Comparison of ENCODE assay signal across 21 mouse cellular contexts in the genomic region with DNA sequence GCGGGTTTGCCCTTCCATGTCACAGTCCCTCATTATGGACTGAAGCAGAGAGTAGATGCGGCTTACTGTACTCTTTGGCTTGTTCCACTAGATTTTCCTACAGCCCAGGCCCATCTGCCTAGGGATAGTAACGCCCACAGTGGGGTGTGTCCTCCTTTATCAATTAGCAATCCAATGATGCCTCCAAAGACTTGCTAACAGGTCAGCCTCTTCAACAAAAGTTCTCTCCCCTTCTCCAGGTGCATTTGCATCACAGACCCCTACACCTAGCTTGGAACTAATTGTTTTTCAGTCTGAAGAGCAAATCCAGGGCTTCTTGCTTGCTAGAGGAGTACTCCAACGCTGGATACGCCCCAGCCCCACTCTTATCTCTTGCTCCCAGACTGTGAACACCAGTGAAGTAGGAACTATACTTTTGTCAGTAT. TPM values are rescaled to one million over a fixed set of nuclear protein-coding genes. Genes with fewer than 3 reads are reported as not detected.
DNase-seq lines count a peak whose midpoint lies in the region; ATAC-seq and TF ChIP-seq lines count a peak whose summit lies in the region.
"Had no signal": no experiment of that assay in that cellular context is flagged by ENCODE, and none has a peak within 500 bp of the region (broad histone marks: within the 10 kb centered on the region; RNA-seq: fewer than 3 reads in every experiment).

No protein-coding gene starts in this region.

- TF ChIP-seq EP300 in lung, postnatal 0 days (IDR thresholded peaks at IDR 0.05) = no peak

- 39% methylated on average over 5 of the region's 5 CpGs for WGBS in liver, embryonic 16.5 days (ENCODE audit: insufficient replicate concordance)
- 65% methylated on average over 5 of the region's 5 CpGs for WGBS in lung, postnatal 0 days

- no peak for TF ChIP-seq CTCF in G1E (IDR thresholded peaks at IDR 0.05; ENCODE audit: low read depth, low read length)
- no peak for TF ChIP-seq CTCF in lung, postnatal 0 days (IDR thresholded peaks at IDR 0.05)

- no peak for ATAC-seq in G1E (ENCODE audit: extremely low read depth, insufficient number of reproducible peaks, low FRiP score, poor library complexity, severe bottlenecking)
- peak; percentile 85 for ATAC-seq in erythroblast, adult 5-6 weeks (replicated peaks; ENCODE audit: low FRiP score, poor library complexity, severe bottlenecking)
- peak; percentile 87 for ATAC-seq in liver, embryonic 16.5 days (ENCODE audit: low read depth)
- ATAC-seq in lung, postnatal 0 days = no peak
- ATAC-seq: intestine, embryonic 16.5 days had no signal

- no peaks in the 10 kb centered on the region for H3K9me3 ChIP-seq in G1E (replicated peaks)
- no peaks in the 10 kb centered on the region for H3K9me3 ChIP-seq in liver, embryonic 16.5 days (replicated peaks; ENCODE audit: control insufficient read depth, low read length)
- no peaks in the 10 kb centered on the region for H3K9me3 ChIP-seq in lung, postnatal 0 days (ENCODE audit: low read length)
- H3K9me3 ChIP-seq: heart, embryonic 15.5 days; lung, embryonic 15.5 days; neural tube, embryonic 12.5 days had no signal

- H3K4me3 ChIP-seq in G1E (ENCODE audit: low read depth, low read length) = peak overlapping the region; percentile 9; the same call in 1 of the 2 replicates
- peak overlapping the region; percentile 26 for H3K4me3 ChIP-seq in liver, embryonic 16.5 days (ENCODE audit: low read depth, low read length)
- no peak overlapping the region for H3K4me3 ChIP-seq in lung, postnatal 0 days (ENCODE audit: low read depth, low read length)
- H3K4me3 ChIP-seq: heart, embryonic 15.5 days; lung, embryonic 15.5 days; neural tube, embryonic 12.5 days had no signal

- peak overlapping the region; percentile 28; the same call in 1 of the 2 replicates for H3K9ac ChIP-seq in liver, embryonic 16.5 days (ENCODE audit: low read depth, low read length)
- H3K9ac ChIP-seq in lung, postnatal 0 days (replicated peaks; ENCODE audit: low read depth) = no peak overlapping the region
- H3K9ac ChIP-seq: heart, embryonic 15.5 days; lung, embryonic 15.5 days; neural tube, embryonic 12.5 days had no signal

- peak overlapping the region; percentile 50 for H3K4me2 ChIP-seq in liver, embryonic 16.5 days (ENCODE audit: low read depth, low read length)
- no peak overlapping the region for H3K4me2 ChIP-seq in lung, postnatal 0 days (replicated peaks; ENCODE audit: low read depth, low read length)
- H3K4me2 ChIP-seq: heart, embryonic 15.5 days; lung, embryonic 15.5 days; neural tube, embryonic 12.5 days had no signal

- no peaks in the 10 kb centered on the region for H3K36me3 ChIP-seq in G1E (replicated peaks)
- no peaks in the 10 kb centered on the region for H3K36me3 ChIP-seq in liver, embryonic 16.5 days (ENCODE audit: control insufficient read depth, insufficient read depth)
- H3K36me3 ChIP-seq in lung, postnatal 0 days (ENCODE audit: insufficient read depth, low read length) = no peaks in the 10 kb centered on the region
- H3K36me3 ChIP-seq: heart, embryonic 15.5 days; lung, embryonic 15.5 days; neural tube, embryonic 12.5 days had no signal

- H3K27me3 ChIP-seq in G1E (ENCODE audit: insufficient read depth, low read length) = peaks cover 3% of the 10 kb centered on the region; the same call in 1 of the 2 replicates
- H3K27me3 ChIP-seq in liver, embryonic 16.5 days (ENCODE audit: control insufficient read depth, insufficient read depth, low read depth, low read length) = no peaks in the 10 kb centered on the region
- H3K27me3 ChIP-seq in lung, postnatal 0 days (replicated peaks; ENCODE audit: insufficient read depth, low read length) = no peaks in the 10 kb centered on the region
- H3K27me3 ChIP-seq: heart, embryonic 15.5 days; lung, embryonic 15.5 days; neural tube, embryonic 12.5 days had no signal

- peak overlapping the region; percentile 87 for H3K27ac ChIP-seq in liver, embryonic 16.5 days (ENCODE audit: low read length)
- no peak overlapping the region for H3K27ac ChIP-seq in lung, postnatal 0 days (ENCODE audit: low read length)
- H3K27ac ChIP-seq: heart, embryonic 15.5 days; lung, embryonic 15.5 days; neural tube, embryonic 12.5 days had no signal

- peaks cover 39% of the 10 kb centered on the region for H3K4me1 ChIP-seq in G1E (ENCODE audit: insufficient read depth, low read depth, low read length)
- H3K4me1 ChIP-seq in liver, embryonic 16.5 days (ENCODE audit: control insufficient read depth, low read depth, low read length) = peaks cover 19% of the 10 kb centered on the region
- H3K4me1 ChIP-seq in lung, postnatal 0 days (ENCODE audit: insufficient read depth, low read depth, low read length) = no peaks in the 10 kb centered on the region
- H3K4me1 ChIP-seq: lung, embryonic 15.5 days; neural tube, embryonic 12.5 days had no signal

- DNase-seq in heart, adult 11 months = peak; percentile 79
- DNase-seq in heart, postnatal 4 days = no peak
- no peak for DNase-seq in G1E (ENCODE audit: low spot score)
- no peak for DNase-seq in lung, postnatal 0 days (ENCODE audit: low spot score)
- no peak for DNase-seq in layer of hippocampus, adult 8-10 months (ENCODE audit: low spot score in 2 of 2)
- DNase-seq in layer of hippocampus, adult 9-11 months = no peak
- DNase-seq: adrenal gland, postnatal 25 days; cerebellum, postnatal 14 days; gastrocnemius, postnatal 36 days; kidney, postnatal 10 days; right cerebral cortex, postnatal 25 days; thymus, postnatal 14 days had no signal

RNA-seq across cellular contexts. Expression of a gene that starts 7.1 kb away (rescaled TPM):
- 1 to 10 TPM in 1 of 2 experiments, under 1 TPM in 1; 0.48 to 1.2 TPM for total RNA-seq in heart, postnatal 4 days (2021)
- total RNA-seq in G1E (2014; fragmentation: Nextera tagmentation) (10.7 and 15.0 TPM in 2 replicates), G1E (2017) (4.0 and 5.3 TPM in 2 replicates)
- polyA plus RNA-seq in G1E (2012) = 11.1 and 14.6 TPM in 2 replicates
- total RNA-seq in erythroblast, adult 5-6 weeks (2015; ENCODE audit: low replicate concordance) = 3.8 TPM in 2 replicates
- total RNA-seq in erythroblast, adult 5-6 weeks (2017; ENCODE audit: low replicate concordance) = 0.60 and 0.84 TPM in 2 replicates
- polyA plus RNA-seq in liver, embryonic 16.5 days (2015; fragmentation: Nextera tagmentation; extraction: Ambion mirVana) = 14.8 and 21.4 TPM in 2 replicates
- polyA plus RNA-seq in lung, postnatal 0 days (2015; fragmentation: Nextera tagmentation; extraction: Ambion mirVana) = 0.82 and 0.92 TPM in 2 replicates
- 10 to 100 TPM; 24.4 to 33.2 (median 24.6) TPM for total RNA-seq in layer of hippocampus, adult 8-10 months (2022)

RNA-seq across cellular contexts. Expression of a gene that starts 7.1 kb away (rescaled TPM):
- 10 to 100 TPM; 95.9 to 97.3 TPM for total RNA-seq in heart, postnatal 4 days (2021)
- total RNA-seq in G1E (2014; fragmentation: Nextera tagmentation) (28.1 and 32.1 TPM in 2 replicates), G1E (2017) (7.1 and 8.3 TPM in 2 replicates)
- polyA plus RNA-seq in G1E (2012) = 9.3 and 11.3 TPM in 2 replicates
- 1.9 and 5.0 TPM in 2 replicates for total RNA-seq in erythroblast, adult 5-6 weeks (2015; ENCODE audit: low replicate concordance)
- total RNA-seq in erythroblast, adult 5-6 weeks (2017; ENCODE audit: low replicate concordance) = 0.51 and 6.8 TPM in 2 replicates
- 5.5 and 7.3 TPM in 2 replicates for polyA plus RNA-seq in liver, embryonic 16.5 days (2015; fragmentation: Nextera tagmentation; extraction: Ambion mirVana)
- 26.4 and 28.3 TPM in 2 replicates for polyA plus RNA-seq in lung, postnatal 0 days (2015; fragmentation: Nextera tagmentation; extraction: Ambion mirVana)
- total RNA-seq in layer of hippocampus, adult 8-10 months (2022) = 10 to 100 TPM; 12.1 to 19.4 (median 16.5) TPM

RNA-seq across cellular contexts. Expression of a gene that starts 24.4 kb away (rescaled TPM):
- 10 to 100 TPM; 39.6 to 41.5 TPM for total RNA-seq in heart, postnatal 4 days (2021)
- total RNA-seq in G1E (2014; fragmentation: Nextera tagmentation) (11.5 and 13.9 TPM in 2 replicates), G1E (2017) (18.8 and 23.3 TPM in 2 replicates)
- 3.2 and 4.4 TPM in 2 replicates for polyA plus RNA-seq in G1E (2012)
- 6.3 and 6.7 TPM in 2 replicates for total RNA-seq in erythroblast, adult 5-6 weeks (2015; ENCODE audit: low replicate concordance)
- total RNA-seq in erythroblast, adult 5-6 weeks (2017; ENCODE audit: low replicate concordance) = 1.4 and 3.1 TPM in 2 replicates
- polyA plus RNA-seq in liver, embryonic 16.5 days (2015; fragmentation: Nextera tagmentation; extraction: Ambion mirVana) = 28.0 and 30.8 TPM in 2 replicates
- 16.0 and 16.9 TPM in 2 replicates for polyA plus RNA-seq in lung, postnatal 0 days (2015; fragmentation: Nextera tagmentation; extraction: Ambion mirVana)
- total RNA-seq in layer of hippocampus, adult 8-10 months (2022) = 10 to 100 TPM in 1 of 4 experiments, 1 to 10 TPM in 3; 9.2 to 10.3 (median 9.6) TPM

RNA-seq across cellular contexts. Expression of a gene that starts 38.4 kb away (rescaled TPM):
- not detected for total RNA-seq in heart, postnatal 4 days (2021)
- total RNA-seq in G1E (2014; fragmentation: Nextera tagmentation) (not detected in 2 replicates), G1E (2017) (0.05 TPM in 1 of 2 replicates, not detected in the other)
- 0.02 TPM in 1 of 2 replicates, not detected in the other for polyA plus RNA-seq in G1E (2012)
- not detected in 2 replicates for total RNA-seq in erythroblast, adult 5-6 weeks (2015; ENCODE audit: low replicate concordance)
- total RNA-seq in erythroblast, adult 5-6 weeks (2017; ENCODE audit: low replicate concordance) = 0.84 and 0.85 TPM in 2 replicates
- 0.05 TPM in 1 of 2 replicates, not detected in the other for polyA plus RNA-seq in liver, embryonic 16.5 days (2015; fragmentation: Nextera tagmentation; extraction: Ambion mirVana)
- not detected in 2 replicates for polyA plus RNA-seq in lung, postnatal 0 days (2015; fragmentation: Nextera tagmentation; extraction: Ambion mirVana)
- total RNA-seq in layer of hippocampus, adult 8-10 months (2022) = not detected
- total RNA-seq: adrenal gland, postnatal 25 days; gastrocnemius, postnatal 36 days; megakaryocyte, adult 5-6 weeks had no signal
- polyA plus RNA-seq: heart, embryonic 15.5 days; hindbrain, embryonic 11.5 days; lung, embryonic 15.5 days; neural tube, embryonic 12.5 days; stomach, embryonic 14.5 days had no signal

RNA-seq across cellular contexts. Expression of a gene that starts 44.7 kb away (rescaled TPM):
- total RNA-seq in heart, postnatal 4 days (2021) = 10 to 100 TPM; 24.5 to 28.7 TPM
- 28.1 and 32.6 TPM in 2 replicates for total RNA-seq in G1E (2014; fragmentation: Nextera tagmentation)
- total RNA-seq in G1E (2017) = 43.8 and 61.4 TPM in 2 replicates
- 44.2 and 46.7 TPM in 2 replicates for polyA plus RNA-seq in G1E (2012)
- 4.0 and 6.3 TPM in 2 replicates for total RNA-seq in erythroblast, adult 5-6 weeks (2015; ENCODE audit: low replicate concordance)
- total RNA-seq in erythroblast, adult 5-6 weeks (2017; ENCODE audit: low replicate concordance) = 39.4 and 44.5 TPM in 2 replicates
- 23.5 and 23.6 TPM in 2 replicates for polyA plus RNA-seq in liver, embryonic 16.5 days (2015; fragmentation: Nextera tagmentation; extraction: Ambion mirVana)
- polyA plus RNA-seq in lung, postnatal 0 days (2015; fragmentation: Nextera tagmentation; extraction: Ambion mirVana) = 11.2 and 14.5 TPM in 2 replicates
- total RNA-seq in layer of hippocampus, adult 8-10 months (2022) = 1 to 10 TPM; 5.7 to 8.0 (median 7.4) TPM

Comparison
In these comparisons a context has a peak if more than half of its experiments do, and no peak if none do; other contexts are left out.
1. ATAC-seq: peak in erythroblast, adult 5-6 weeks (single experiment) and liver, embryonic 16.5 days (single experiment); none in G1E (single experiment) and lung, postnatal 0 days (single experiment).